Mouse (Mus musculus) forebrain, embryonic 14.5 days (tissue): ENCODE data around the gene Zfhx3. TPM values are rescaled to one million over a fixed set of nuclear protein-coding genes. Genes with fewer than 3 reads are reported as not detected.

ENCODE experiments used
- ATAC-seq: fragments of 200-750 bp; cut with Nextera tagmentation; 2 replicates; pipeline ENCODE4 v1.8.0; 2017; ENCODE audit warnings: mild to moderate bottlenecking, moderate library complexity
- DNase-seq: peaks from one replicate; pipeline ENCODE4 v3.0.0-alpha.2; 2015; ENCODE audit warnings: low spot score
- H3K27ac ChIP-seq: fragments of 300-500 bp; sonication (generic); 2 replicates; pipeline ENCODE4 v1.5.1; 2014; ENCODE audit warnings: low read depth, mild to moderate bottlenecking, control low read depth, low read length, moderate library complexity
- H3K27me3 ChIP-seq: fragments of 300-500 bp; sonication (generic); replicated peaks from 2 replicates; pipeline ENCODE4 v1.6.1; 2014; ENCODE audit warnings: low read length, control low read depth, mixed read lengths; ENCODE audit not compliant: control insufficient read depth, insufficient read depth
- H3K36me3 ChIP-seq: fragments of 300-500 bp; sonication (generic); 2 replicates; pipeline ENCODE4 v1.6.1; 2014; ENCODE audit warnings: low read length, control low read depth; ENCODE audit not compliant: control insufficient read depth, insufficient read depth
- H3K4me1 ChIP-seq: fragments of 300-500 bp; sonication (generic); 2 replicates; pipeline ENCODE4 v1.6.1; 2014; ENCODE audit warnings: antibody characterized with exemption, low read length, control low read depth; ENCODE audit not compliant: control insufficient read depth, insufficient read depth
- H3K4me2 ChIP-seq: fragments of 300-500 bp; sonication (generic); 2 replicates; pipeline ENCODE4 v1.6.1; 2014; ENCODE audit warnings: mild to moderate bottlenecking, control low read depth, low read length
- H3K4me3 ChIP-seq: fragments of 300-500 bp; sonication (generic); 2 replicates; pipeline ENCODE4 v1.5.1; 2014; ENCODE audit warnings: low read depth, low read length, control low read depth
- H3K9ac ChIP-seq: fragments of 300-500 bp; sonication (generic); 2 replicates; pipeline ENCODE4 v1.6.1; 2014; ENCODE audit warnings: mild to moderate bottlenecking, low read length, control low read depth, moderate library complexity
- H3K9me3 ChIP-seq: fragments of 300-500 bp; sonication (generic); replicated peaks from 2 replicates; pipeline ENCODE4 v1.6.1; 2016; ENCODE audit warnings: low read length, control low read depth, mixed read lengths; ENCODE audit not compliant: control insufficient read depth
- WGBS: fragments of 180-500 bp; shearing (Covaris S2); extraction: QIAGEN DNeasy Blood & Tissue Kit; methylation state at CpG from one replicate; pipeline ENCODE4 v1.1.7; 2014; 5-methylcytosine and 5-hydroxymethylcytosine counted together
- polyA plus RNA-seq: library from polyadenylated mRNA; unstranded; fragments of >200 nt; fragmentation: Nextera tagmentation; extraction: Ambion mirVana; gene quantifications from 2 replicates; pipeline ENCODE4 v1.2.1, GENCODE M21; 2014

Zfhx3 gene
- polyA plus RNA-seq, 1 experiment from 2014 or later = 11.7 TPM

DNA sequence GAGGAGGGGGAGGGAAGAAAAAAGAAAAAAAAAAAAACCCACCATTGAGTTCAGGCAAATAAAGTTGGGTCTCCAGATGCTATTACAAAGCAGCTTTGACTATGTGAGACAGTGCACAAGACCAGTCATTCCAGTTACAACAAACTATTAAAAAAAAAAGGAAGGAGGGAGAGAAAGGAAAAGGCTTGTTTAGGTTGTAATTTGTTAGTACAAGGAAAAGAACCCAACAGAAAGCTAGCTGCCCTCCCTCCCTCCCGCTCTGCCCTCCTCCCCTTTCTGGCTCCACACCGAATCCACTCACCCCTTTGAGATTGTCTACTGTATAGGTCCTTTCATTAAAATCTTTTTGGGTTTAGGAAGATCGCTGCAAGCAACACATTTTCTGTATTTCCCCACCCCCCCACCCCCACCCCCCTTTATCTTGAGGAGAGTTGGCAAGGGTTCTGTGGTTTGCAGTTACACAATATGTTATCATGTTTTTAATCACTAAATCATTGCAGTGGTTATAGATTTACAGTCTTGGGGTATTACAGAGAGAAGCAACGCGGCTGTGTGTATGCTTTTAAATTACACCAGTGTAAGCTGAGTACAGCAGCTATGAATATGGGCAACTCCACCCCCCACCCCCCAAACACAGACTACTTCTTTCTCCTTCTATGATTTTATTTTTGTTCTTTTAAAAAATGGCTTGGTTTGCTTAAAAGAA lies 765.3 kb downstream of the Zfhx3 start:
- DNase-seq (no peak), ATAC-seq (no peak)
- H3K4me1 ChIP-seq = peaks cover 28% of the 10 kb centered on the region
- peak overlapping the region; percentile 73 for H3K4me2 ChIP-seq
- 0 out of 2 replicates have a peak, but pooled peaks cover 16% of the 10 kb centered on the region for H3K27me3 ChIP-seq
- H3K9ac ChIP-seq = peak overlapping the region; percentile 97; the same call in 1 of the 2 replicates
- no peak overlapping the region for H3K4me3 ChIP-seq
- no peaks in the 10 kb centered on the region for H3K9me3 ChIP-seq
- H3K36me3 ChIP-seq = no peaks in the 10 kb centered on the region
- WGBS = 13% methylated on average over 5 of the region's 5 CpGs
- peak overlapping the region; percentile 99; the same call in 1 of the 2 replicates for H3K27ac ChIP-seq

DNA sequence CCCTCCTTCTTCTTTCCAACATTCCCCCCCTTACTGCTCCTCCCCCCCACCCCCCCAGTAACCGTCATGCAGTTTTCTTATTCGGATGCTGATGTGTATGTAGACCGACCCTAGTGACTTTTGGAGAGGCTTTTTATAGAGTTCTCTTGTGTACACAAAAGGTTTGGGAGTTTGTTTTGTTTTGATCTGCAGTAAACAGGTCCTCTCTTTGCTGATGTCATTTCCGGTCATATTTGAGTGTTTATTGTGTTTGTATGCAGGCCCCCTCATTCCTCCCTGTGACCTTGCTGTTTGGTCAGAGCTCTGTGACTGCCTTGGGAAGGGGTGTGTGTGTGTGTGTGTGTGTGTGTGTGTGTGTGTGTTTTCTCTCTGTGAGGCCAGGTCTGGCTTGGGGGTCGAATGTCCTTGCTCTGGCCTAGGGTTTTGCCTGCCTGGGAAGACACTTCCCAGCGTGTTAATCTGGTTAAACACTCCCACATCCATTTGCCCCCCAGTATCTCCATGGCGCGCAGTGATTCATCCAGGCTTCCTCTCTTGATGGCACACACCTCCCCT lies 766.5 kb downstream of the Zfhx3 start:
- H3K36me3 ChIP-seq = no peaks in the 10 kb centered on the region
- H3K4me1 ChIP-seq = peaks cover 31% of the 10 kb centered on the region
- peak overlapping the region; percentile 45 for H3K9ac ChIP-seq
- no peak overlapping the region for H3K4me3 ChIP-seq
- 0 out of 2 replicates have a peak, but pooled peaks cover 15% of the 10 kb centered on the region for H3K27me3 ChIP-seq
- 35% methylated on average over 8 of the region's 8 CpGs for WGBS
- H3K27ac ChIP-seq = peak overlapping the region; percentile 65
- ATAC-seq = no peak
- H3K9me3 ChIP-seq = no peaks in the 10 kb centered on the region
- DNase-seq = no peak
- peak overlapping the region; percentile 73 for H3K4me2 ChIP-seq

- Histone ChIP-seq H3K36me3 (no peaks in the 10 kb centered on the region), H3K27ac (peak overlapping the region; percentile 65), H3K4me3 (no peak overlapping the region), H3K9ac (peak overlapping the region; percentile 45), H3K27me3 (0 out of 2 replicates have a peak, but pooled peaks cover 15% of the 10 kb centered on the region), H3K4me2 (peak overlapping the region; percentile 32), H3K9me3 (no peaks in the 10 kb centered on the region), H3K4me1 (peaks cover 37% of the 10 kb centered on the region)
- no peak for DNase-seq
- WGBS = 36% methylated on average over 2 of the region's 2 CpGs
- no peak for ATAC-seq
These were observed 767.0 kb downstream of the Zfhx3 start for GRCm38 (mm10) chr8:108709441-108709840.

DNA sequence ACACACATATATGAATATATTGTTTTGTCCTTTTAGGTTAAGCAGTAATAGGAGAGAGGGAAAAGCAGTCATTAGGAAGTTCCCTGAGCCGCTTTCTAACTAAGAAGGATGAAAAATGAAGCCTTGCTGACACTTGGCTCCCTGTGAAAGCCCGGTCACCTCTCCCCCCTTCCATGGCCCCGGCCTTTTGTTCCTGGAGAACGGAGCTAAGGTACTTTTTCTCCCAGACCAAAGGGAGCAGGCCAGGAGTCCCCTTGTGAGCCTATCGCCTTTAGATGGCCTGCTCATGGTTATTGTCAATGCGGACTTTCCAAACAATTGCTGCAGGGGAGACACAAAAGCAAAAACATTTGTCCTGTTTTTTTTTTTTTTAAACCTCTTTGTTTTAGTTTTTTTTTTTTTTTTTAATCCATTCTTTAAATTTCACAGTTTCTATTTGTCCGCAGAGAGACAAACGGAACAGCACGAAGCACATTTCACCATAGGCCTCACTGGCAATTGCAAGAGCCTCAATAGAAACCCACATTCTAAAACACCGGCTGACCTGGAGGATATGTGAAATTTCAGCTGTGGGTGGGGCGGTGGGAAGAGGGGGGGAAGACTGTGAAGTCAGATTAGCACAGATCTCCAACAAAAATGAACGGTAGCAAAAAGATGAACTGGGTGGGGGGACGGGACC lies 767.6 kb downstream of the Zfhx3 start:
- no peaks in the 10 kb centered on the region for H3K36me3 ChIP-seq
- H3K4me3 ChIP-seq = no peak overlapping the region
- WGBS = 33% methylated on average over 13 of the region's 13 CpGs
- 0 out of 2 replicates have a peak, but pooled peaks cover 15% of the 10 kb centered on the region for H3K27me3 ChIP-seq
- no peaks in the 10 kb centered on the region for H3K9me3 ChIP-seq
- H3K4me2 ChIP-seq = peak overlapping the region; percentile 98
- DNase-seq = no peak
- H3K27ac ChIP-seq = peak overlapping the region; percentile 65; the same call in 1 of the 2 replicates
- peak overlapping the region; percentile 33; the same call in 1 of the 2 replicates for H3K9ac ChIP-seq
- peaks cover 37% of the 10 kb centered on the region for H3K4me1 ChIP-seq
- no peak for ATAC-seq

DNA sequence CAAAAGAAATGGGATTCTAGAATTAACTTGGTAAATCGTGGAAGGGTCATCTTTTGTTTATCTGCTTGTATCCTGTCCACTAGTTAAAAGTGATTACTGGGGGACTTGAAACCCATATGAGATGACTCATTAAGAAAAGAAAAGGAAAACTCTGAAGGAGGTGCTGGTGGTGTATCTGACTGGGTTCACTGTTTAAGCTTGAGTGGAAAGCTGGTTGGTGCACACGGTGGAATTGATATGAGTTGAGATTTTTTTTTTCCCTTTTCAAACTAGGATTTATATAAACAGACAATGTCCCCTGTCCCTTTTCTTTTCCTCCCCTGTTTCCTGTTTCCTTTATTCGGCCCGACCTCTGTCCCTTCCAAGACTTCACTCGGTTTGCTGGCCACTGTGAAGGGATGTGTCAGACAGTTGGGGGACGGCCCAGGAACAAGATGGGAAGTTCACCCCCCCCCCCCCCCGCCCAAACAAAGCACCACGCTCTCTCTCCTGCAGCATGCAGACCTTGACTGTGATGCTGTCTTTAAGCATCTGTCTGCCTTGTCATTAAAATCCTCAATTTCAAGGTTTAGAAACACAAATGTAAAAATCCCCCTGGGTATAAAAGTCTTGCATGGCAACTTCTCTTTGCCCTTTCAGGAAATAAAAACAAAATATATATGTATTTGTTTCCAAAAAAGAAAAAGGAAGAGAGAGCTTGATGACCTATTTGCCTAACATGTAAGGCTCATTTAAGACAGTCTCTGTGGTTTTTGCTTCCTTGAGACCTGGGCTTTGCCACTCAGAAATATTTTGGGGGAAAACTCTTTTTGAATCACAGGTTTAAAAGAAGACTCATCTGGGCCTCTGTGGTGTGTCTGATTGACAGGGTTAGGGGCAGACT lies 768.4 kb downstream of the Zfhx3 start:
- no peak for ATAC-seq
- peak overlapping the region; percentile 74; the same call in 1 of the 2 replicates for H3K27ac ChIP-seq
- H3K4me2 ChIP-seq = peak overlapping the region; percentile 98
- DNase-seq = no peak
- H3K9ac ChIP-seq = peak overlapping the region; percentile 91
- H3K4me1 ChIP-seq = peaks cover 40% of the 10 kb centered on the region
- no peaks in the 10 kb centered on the region for H3K9me3 ChIP-seq
- H3K36me3 ChIP-seq = no peaks in the 10 kb centered on the region
- 0 out of 2 replicates have a peak, but pooled peaks cover 15% of the 10 kb centered on the region for H3K27me3 ChIP-seq
- no peak overlapping the region for H3K4me3 ChIP-seq
- 11% methylated on average over 7 of the region's 8 CpGs for WGBS

- no peak for DNase-seq
- ATAC-seq = no peak
- WGBS = 35% methylated on average over 5 of the region's 5 CpGs
- Histone ChIP-seq H3K27ac (peak overlapping the region; percentile 74; the same call in 1 of the 2 replicates), H3K9ac (peak overlapping the region; percentile 91), H3K4me1 (peaks cover 40% of the 10 kb centered on the region), H3K4me2 (peak overlapping the region; percentile 98), H3K27me3 (peaks cover 17% of the 10 kb centered on the region; the same call in 1 of the 2 replicates), H3K4me3 (no peak overlapping the region), H3K9me3 (no peaks in the 10 kb centered on the region), H3K36me3 (no peaks in the 10 kb centered on the region)
These were observed 769.0 kb downstream of the Zfhx3 start for GRCm38 (mm10) chr8:108711490-108711793.

- H3K27ac ChIP-seq = peak overlapping the region; percentile 74; the same call in 1 of the 2 replicates
- peaks cover 16% of the 10 kb centered on the region; the same call in 1 of the 2 replicates for H3K27me3 ChIP-seq
- peaks cover 42% of the 10 kb centered on the region for H3K4me1 ChIP-seq
- peak overlapping the region; percentile 91 for H3K9ac ChIP-seq
- DNase-seq (no peak), ATAC-seq (no peak)
- no peak overlapping the region; the same call in 1 of the 2 replicates for H3K4me3 ChIP-seq
- 19% methylated on average over 14 of the region's 14 CpGs for WGBS
- H3K9me3 ChIP-seq = no peaks in the 10 kb centered on the region
- H3K4me2 ChIP-seq = peak overlapping the region; percentile 98
- H3K36me3 ChIP-seq = no peaks in the 10 kb centered on the region
These were observed 769.6 kb downstream of the Zfhx3 start for GRCm38 (mm10) chr8:108712001-108712411.

DNA sequence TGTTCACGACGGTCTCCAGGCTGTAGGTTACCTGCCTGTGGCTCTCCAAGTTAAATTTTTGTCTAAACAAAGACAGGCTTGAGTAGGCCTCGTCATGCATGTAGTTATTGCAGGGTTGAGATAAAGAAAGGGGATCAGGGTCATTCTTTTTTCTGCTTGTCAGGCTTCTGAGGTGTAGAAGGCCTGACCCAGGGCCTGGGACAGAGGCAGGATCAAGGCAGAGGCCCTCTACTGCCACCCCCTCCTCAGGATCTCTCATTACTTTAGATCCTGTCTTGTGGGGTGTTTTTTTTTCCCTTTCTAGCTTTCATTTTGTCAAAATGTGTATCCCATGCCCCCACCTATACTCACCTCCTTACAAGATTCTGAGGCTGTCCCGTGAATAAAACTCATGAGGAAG lies 770.2 kb downstream of the Zfhx3 start:
- no peaks in the 10 kb centered on the region for H3K9me3 ChIP-seq
- H3K4me2 ChIP-seq = peak overlapping the region; percentile 98
- 37% methylated on average over 4 of the region's 4 CpGs for WGBS
- peak overlapping the region; percentile 91 for H3K9ac ChIP-seq
- peak overlapping the region; percentile 91 for H3K27ac ChIP-seq
- H3K27me3 ChIP-seq = peaks cover 16% of the 10 kb centered on the region; the same call in 1 of the 2 replicates
- H3K4me3 ChIP-seq = no peak overlapping the region
- ATAC-seq = no peak
- H3K4me1 ChIP-seq = peaks cover 41% of the 10 kb centered on the region
- no peak for DNase-seq
- H3K36me3 ChIP-seq = no peaks in the 10 kb centered on the region
